Mouse (Mus musculus) kidney, postnatal 25 days (tissue): ENCODE data around the gene Rnaseh2a.
"Not testable (repeated sequence)": the region's sequence is repeated elsewhere in the genome, so short reads cannot be mapped to it uniquely, and the experiment has no call there.

Experiments
- DNase-seq, 2 experiments: peaks; one replicate each; pipeline ENCODE4 v3.0.0; 2021; ENCODE audit warnings: mixed read lengths in 2 of 2

Rnaseh2a gene

GRCm38 (mm10) chr8:84928456-84929306 is 40.9 kb downstream of the Rnaseh2a start:
- peak; percentile 78 to 79 for DNase-seq

GRCm38 (mm10) chr8:84927513-84927912 is 42.1 kb downstream of the Rnaseh2a start:
- no peak for DNase-seq

- DNase-seq = no peak
These were observed 44.0 kb downstream of the Rnaseh2a start for GRCm38 (mm10) chr8:84925557-84925956.

GRCm38 (mm10) chr8:84921596-84921995 is 48.0 kb downstream of the Rnaseh2a start:
- no peak for DNase-seq

- DNase-seq = no peak
These were observed 50.9 kb downstream of the Rnaseh2a start for GRCm38 (mm10) chr8:84918646-84919045.

- DNase-seq = no peak
These were observed 51.8 kb downstream of the Rnaseh2a start for GRCm38 (mm10) chr8:84917781-84918180.

- DNase-seq = no peak
These were observed 54.3 kb downstream of the Rnaseh2a start for GRCm38 (mm10) chr8:84915269-84915668.

- DNase-seq = peak in 1 of 2 experiments; percentile 52
These were observed 55.6 kb downstream of the Rnaseh2a start for GRCm38 (mm10) chr8:84913960-84914359.

GRCm38 (mm10) chr8:84913502-84913900 is 56.1 kb downstream of the Rnaseh2a start:
- no peak for DNase-seq

GRCm38 (mm10) chr8:84912895-84913501 is 56.6 kb downstream of the Rnaseh2a start:
- DNase-seq = peak; percentile 83 to 91

GRCm38 (mm10) chr8:84912391-84912790 is 57.2 kb downstream of the Rnaseh2a start:
- no peak for DNase-seq

GRCm38 (mm10) chr8:84911854-84912253 is 57.7 kb downstream of the Rnaseh2a start:
- DNase-seq = no peak

GRCm38 (mm10) chr8:84910551-84910950 is 59.0 kb downstream of the Rnaseh2a start:
- DNase-seq = no peak

GRCm38 (mm10) chr8:84909949-84910348 is 59.6 kb downstream of the Rnaseh2a start:
- DNase-seq = no peak

- no peak for DNase-seq
These were observed 60.3 kb downstream of the Rnaseh2a start for GRCm38 (mm10) chr8:84909162-84909767.

- DNase-seq = peak; percentile 99
These were observed 61.0 kb downstream of the Rnaseh2a start, which contains the start of gene Dnase2a for GRCm38 (mm10) chr8:84908421-84909161. Dnase2a (plus strand) TSS chr8:84908560.

- not testable (repeated sequence) for DNase-seq
These were observed 61.6 kb downstream of the Rnaseh2a start for GRCm38 (mm10) chr8:84907979-84908378.

GRCm38 (mm10) chr8:84907493-84907892 is 62.1 kb downstream of the Rnaseh2a start:
- no peak for DNase-seq

GRCm38 (mm10) chr8:84907037-84907436 is 62.5 kb downstream of the Rnaseh2a start:
- no peak for DNase-seq
